ENCODE assay signal across 8 mouse cellular contexts in the genomic region with DNA sequence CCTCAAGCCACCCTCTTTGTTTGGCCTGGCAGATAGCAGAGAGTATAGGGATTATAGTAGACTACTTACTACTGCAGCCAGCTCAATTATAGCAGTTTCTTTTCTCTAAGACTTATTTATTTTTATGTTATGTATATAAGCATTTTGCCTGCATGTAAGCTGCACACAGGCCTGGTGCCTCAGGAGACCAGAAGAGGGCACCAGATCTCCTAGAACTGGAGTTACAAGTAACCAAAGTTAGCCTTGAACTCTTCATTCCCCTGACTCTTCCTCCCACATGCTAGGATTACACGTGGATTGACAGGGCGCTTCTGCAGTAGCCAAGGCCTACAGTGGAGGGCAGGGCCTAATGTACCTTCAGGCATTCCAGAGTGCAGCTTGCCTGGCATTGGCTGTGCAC.
A peak's percentile ranks its signal among the peaks of the same experiment; 100 is the strongest.
DNase-seq lines count a peak whose midpoint lies in the region; ATAC-seq and TF ChIP-seq lines count a peak whose summit lies in the region.

No protein-coding gene starts in this region.

- 36% methylated on average over 2 of the region's 2 CpGs for WGBS in liver, postnatal 0 days (ENCODE audit: insufficient replicate concordance)

- no peaks in the 10 kb centered on the region for H3K4me1 ChIP-seq in liver, postnatal 0 days (ENCODE audit: insufficient read depth)

- H3K9ac ChIP-seq in liver, postnatal 0 days (replicated peaks) = no peak overlapping the region

- no peaks in the 10 kb centered on the region for H3K36me3 ChIP-seq in liver, postnatal 0 days (replicated peaks; ENCODE audit: insufficient read depth, low read length)

- H3K27me3 ChIP-seq in liver, postnatal 0 days (ENCODE audit: insufficient read depth, low read length) = no peaks in the 10 kb centered on the region

- H3K4me3 ChIP-seq in liver, postnatal 0 days (ENCODE audit: low read depth, low read length) = no peak overlapping the region

- no peak overlapping the region for H3K4me2 ChIP-seq in liver, postnatal 0 days (ENCODE audit: low read depth, low read length)

- peak; percentile 46; the same call in 1 of the 2 replicates for ATAC-seq in liver, postnatal 0 days

- H3K27ac ChIP-seq in liver, postnatal 0 days (ENCODE audit: low read depth) = no peak overlapping the region

- TF ChIP-seq EP300 in liver, postnatal 0 days (IDR thresholded peaks at IDR 0.05; ENCODE audit: low read depth) = no peak

- TF ChIP-seq CTCF in liver, postnatal 0 days (IDR thresholded peaks at IDR 0.05; ENCODE audit: low read depth) = peak; percentile 65

- H3K9me3 ChIP-seq in liver, postnatal 0 days (ENCODE audit: low read length) = no peaks in the 10 kb centered on the region

- DNase-seq in cerebellum, postnatal 25 days = peak; percentile 43 to 71
- no peak for DNase-seq in cerebellum, adult 8-10 months
- DNase-seq in retina, adult 2 months (ENCODE audit: low read depth, low spot score) = peak; percentile 40
- no peak for DNase-seq in retina, embryonic 14.5 days (ENCODE audit: low spot score)
- DNase-seq in embryo, embryonic 9.5 days (ENCODE audit: extremely low spot score) = peak; percentile 17
- peak; percentile 36 for DNase-seq in liver, postnatal 0 days
- no peak for DNase-seq in layer of hippocampus, postnatal 36 days
- DNase-seq in urinary bladder, adult 2 months (ENCODE audit: low spot score) = no peak

Comparison
In these comparisons a context has a peak if more than half of its experiments do, and no peak if none do; other contexts are left out.
1. DNase-seq: peak in cerebellum, postnatal 25 days (2 of 2), retina, adult 2 months (single experiment), embryo, embryonic 9.5 days (single experiment) and liver, postnatal 0 days (single experiment); none in cerebellum, adult 8-10 months (single experiment), retina, embryonic 14.5 days (single experiment), layer of hippocampus, postnatal 36 days (0 of 2) and urinary bladder, adult 2 months (single experiment).